Mouse (Mus musculus): ENCODE measurements around the gene Ubtd1.

DNA sequence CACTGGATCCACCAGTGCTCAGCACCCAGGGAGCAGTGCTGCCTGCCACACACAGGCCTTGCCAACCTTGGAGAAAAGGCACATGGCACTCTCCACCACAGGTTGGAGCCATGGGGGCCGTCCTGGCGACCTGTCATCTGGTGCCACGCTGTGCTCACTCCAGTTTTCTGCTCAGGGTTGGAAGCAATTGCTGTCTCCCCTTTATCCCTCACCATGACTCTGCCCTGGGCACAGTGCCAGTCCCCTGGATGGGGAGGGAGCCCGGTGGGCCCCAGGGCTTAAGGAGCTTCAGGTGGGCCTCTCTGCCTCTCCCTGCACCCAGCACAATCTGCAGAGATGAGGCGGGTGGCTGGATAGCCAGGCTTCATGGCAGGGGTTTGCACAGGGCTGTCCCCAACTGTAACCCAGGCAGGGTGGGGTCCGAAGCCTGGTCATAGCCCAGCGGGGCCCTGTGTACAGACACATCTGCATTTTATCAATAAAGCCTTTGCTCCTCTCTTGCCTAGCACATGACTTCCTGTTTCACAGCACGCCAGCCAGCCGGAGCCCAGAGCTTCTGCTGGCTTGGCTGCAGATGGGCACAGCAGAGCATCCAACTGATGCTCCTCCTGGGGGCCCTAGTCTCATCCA lies 52.7 kb downstream of the Ubtd1 start:
- TF ChIP-seq CTCF (conservative IDR thresholded peaks at IDR 0.05 in 1 of 2, IDR thresholded peaks at IDR 0.05 in 1 of 2; ENCODE audit: low read depth in 2 of 2, low read length in 2 of 2), result no peak
- no peak for TF ChIP-seq MXI1 (IDR thresholded peaks at IDR 0.05; ENCODE audit: low read depth, low read length)
- no peak for TF ChIP-seq POLR2A (IDR thresholded peaks at IDR 0.05; ENCODE audit: low read depth, low read length)
- TF ChIP-seq MAX (IDR thresholded peaks at IDR 0.05; ENCODE audit: low read length), result no peak
- TF ChIP-seq EP300 (IDR thresholded peaks at IDR 0.05; ENCODE audit: low read length), result no peak
- TF ChIP-seq UBTF (IDR thresholded peaks at IDR 0.05; ENCODE audit: low read depth, low read length), result no peak
- TF ChIP-seq E2F4 (IDR thresholded peaks at IDR 0.05; ENCODE audit: insufficient replicate concordance, low read depth, low read length), result no peak
- TF ChIP-seq SIN3A (IDR thresholded peaks at IDR 0.05; ENCODE audit: low read length), result no peak
- no peak for TF ChIP-seq CHD1 (IDR thresholded peaks at IDR 0.05; ENCODE audit: low read depth, low read length)
- TF ChIP-seq JUN (IDR thresholded peaks at IDR 0.05; ENCODE audit: insufficient read depth, low read depth, low read length), result no peak
- TF ChIP-seq MYC (IDR thresholded peaks at IDR 0.05; ENCODE audit: low read depth, low read length), result no peak
- TF ChIP-seq BHLHE40 (IDR thresholded peaks at IDR 0.05; ENCODE audit: low read depth, low read length), result no peak
- no peak for TF ChIP-seq MEF2A (IDR thresholded peaks at IDR 0.05; ENCODE audit: borderline replicate concordance, low read depth, low read length)

All from CH12.LX (cell line).